Mouse (Mus musculus): ENCODE results near the gene Chrnd. TPM values are rescaled to one million over a fixed set of nuclear protein-coding genes. Genes with fewer than 3 reads are reported as not detected.

Gene Chrnd
- polyA plus RNA-seq, 1 experiment from 2014 or later: not detected

GRCm38 (mm10) chr1:87186261-87187036 lies 4.0 kb upstream of the Chrnd start:
- no peak overlapping the region for H3K27ac ChIP-seq
- peaks cover 49% of the 10 kb centered on the region for H3K27me3 ChIP-seq (replicated peaks)
- H3K9me3 ChIP-seq: no peaks in the 10 kb centered on the region
- peak overlapping the region; percentile 47 for H3K9ac ChIP-seq
- peak overlapping the region; percentile 47 for H3K4me3 ChIP-seq
- ATAC-seq (replicated peaks): peak; percentile 65
- 2% methylated on average over 54 of the region's 54 CpGs for WGBS
- H3K4me1 ChIP-seq: peaks cover 18% of the 10 kb centered on the region
- H3K4me2 ChIP-seq: peak overlapping the region; percentile 93
- H3K36me3 ChIP-seq (replicated peaks): no peaks in the 10 kb centered on the region

DNA sequence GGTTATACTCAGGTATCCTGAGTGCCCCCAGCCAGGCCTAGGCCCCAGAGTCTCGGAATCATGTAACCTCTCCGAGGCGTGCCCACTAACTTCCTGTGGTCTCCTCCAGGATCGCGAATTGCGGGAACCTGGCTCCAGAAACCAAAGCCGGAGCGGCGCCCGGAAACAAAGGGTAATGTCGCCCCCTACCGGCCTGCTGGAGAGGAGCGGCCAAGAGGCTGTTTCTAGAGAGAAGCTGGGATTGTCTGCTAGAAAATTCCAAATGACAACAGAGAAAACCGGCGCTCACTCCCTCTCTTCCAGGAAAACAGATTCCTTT lies 3.4 kb upstream of the Chrnd start:
- peaks cover 18% of the 10 kb centered on the region for H3K4me1 ChIP-seq
- H3K4me3 ChIP-seq: peak overlapping the region; percentile 47
- H3K27ac ChIP-seq: no peak overlapping the region
- H3K27me3 ChIP-seq (replicated peaks): peaks cover 49% of the 10 kb centered on the region
- ATAC-seq (replicated peaks): peak; percentile 35
- peak overlapping the region; percentile 47 for H3K9ac ChIP-seq
- no peaks in the 10 kb centered on the region for H3K36me3 ChIP-seq (replicated peaks)
- H3K9me3 ChIP-seq: no peaks in the 10 kb centered on the region
- WGBS: 0% methylated on average over 15 of the region's 15 CpGs
- peak overlapping the region; percentile 93 for H3K4me2 ChIP-seq

- Histone ChIP-seq H3K27me3 (replicated peaks) (no peaks in the 10 kb centered on the region), H3K9ac (no peak overlapping the region), H3K9me3 (no peaks in the 10 kb centered on the region), H3K36me3 (replicated peaks) (no peaks in the 10 kb centered on the region), H3K4me1 (no peaks in the 10 kb centered on the region), H3K4me3 (no peak overlapping the region), H3K27ac (no peak overlapping the region), H3K4me2 (no peak overlapping the region)
- no peak for ATAC-seq (replicated peaks)
- 90% methylated on average over 9 of the region's 9 CpGs for WGBS
These were observed 6.9 kb downstream of the Chrnd start for GRCm38 (mm10) chr1:87197296-87197695.

- no peak for ATAC-seq (replicated peaks)
These were observed 8.0 kb downstream of the Chrnd start for GRCm38 (mm10) chr1:87198119-87199065.

GRCm38 (mm10) chr1:87200811-87201210 lies 10.4 kb downstream of the Chrnd start:
- H3K4me2 ChIP-seq: no peak overlapping the region
- H3K9ac ChIP-seq: no peak overlapping the region
- no peak overlapping the region for H3K4me3 ChIP-seq
- no peaks in the 10 kb centered on the region for H3K4me1 ChIP-seq
- peaks cover 6% of the 10 kb centered on the region; the same call in 1 of the 2 replicates for H3K27me3 ChIP-seq (replicated peaks)
- ATAC-seq (replicated peaks): no peak
- no peaks in the 10 kb centered on the region for H3K36me3 ChIP-seq (replicated peaks)
- WGBS: 80% methylated on average over 2 of the region's 2 CpGs
- H3K27ac ChIP-seq: no peak overlapping the region
- no peaks in the 10 kb centered on the region for H3K9me3 ChIP-seq

More at GRCm38 (mm10) chr1:87198119-87199065, 8.0 kb downstream of the Chrnd start:
- Histone ChIP-seq H3K4me1 (no peaks in the 10 kb centered on the region), H3K4me2 (no peak overlapping the region), H3K4me3 (no peak overlapping the region), H3K27me3 (replicated peaks) (no peaks in the 10 kb centered on the region), H3K9me3 (no peaks in the 10 kb centered on the region), H3K27ac (no peak overlapping the region), H3K36me3 (replicated peaks) (no peaks in the 10 kb centered on the region), H3K9ac (no peak overlapping the region)
- 80% methylated on average over 12 of the region's 12 CpGs for WGBS

- Histone ChIP-seq H3K4me1 (no peaks in the 10 kb centered on the region), H3K27me3 (replicated peaks) (peaks cover 14% of the 10 kb centered on the region), H3K36me3 (replicated peaks) (no peaks in the 10 kb centered on the region), H3K9me3 (no peaks in the 10 kb centered on the region), H3K9ac (no peak overlapping the region), H3K4me2 (no peak overlapping the region), H3K27ac (no peak overlapping the region), H3K4me3 (no peak overlapping the region)
- WGBS: 46% methylated on average over 1 of the region's 1 CpGs
- ATAC-seq (replicated peaks): no peak
These were observed 11.4 kb downstream of the Chrnd start for GRCm38 (mm10) chr1:87201848-87202247.

- no peak for ATAC-seq (replicated peaks)
These were observed 13.4 kb downstream of the Chrnd start for GRCm38 (mm10) chr1:87203779-87204178.

DNA sequence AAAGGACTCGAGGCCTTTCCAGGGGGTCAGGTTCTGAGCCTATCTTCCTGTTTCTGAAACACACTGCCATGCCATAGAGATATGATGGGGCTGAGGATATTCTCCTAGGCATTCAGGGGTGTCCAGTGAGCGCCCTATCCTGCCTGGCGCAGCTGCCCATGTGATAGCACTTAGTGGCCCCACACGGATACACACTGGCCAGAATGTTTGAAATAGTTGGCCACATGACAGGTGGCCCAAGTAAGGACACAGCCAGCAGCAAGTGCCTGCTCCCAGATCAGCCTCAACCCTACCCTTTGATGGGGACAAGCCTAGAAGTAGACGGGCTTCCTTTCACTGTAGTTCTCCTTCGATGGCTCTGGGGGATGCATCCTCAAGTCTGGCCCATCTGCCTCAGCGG lies 14.1 kb downstream of the Chrnd start, which contains the start of gene Chrng:
Gene Chrng (plus strand): TSS at position 193 of the 400 bp plus-strand sequence.
- H3K4me2 ChIP-seq: no peak within 1 kb of the TSS
- H3K9ac ChIP-seq: no peak within 1 kb of the TSS
- H3K36me3 ChIP-seq (replicated peaks): no peaks in the 10 kb centered on the region
- H3K27ac ChIP-seq: no peak within 1 kb of the TSS
- peaks cover 23% of the 10 kb centered on the region for H3K27me3 ChIP-seq (replicated peaks)
- H3K4me3 ChIP-seq: no peak within 1 kb of the TSS
- no peaks in the 10 kb centered on the region for H3K4me1 ChIP-seq
- no peaks in the 10 kb centered on the region for H3K9me3 ChIP-seq
- no peak for ATAC-seq (replicated peaks)
- 89% methylated on average over 7 of the region's 7 CpGs for WGBS

More at GRCm38 (mm10) chr1:87203779-87204178, 13.4 kb downstream of the Chrnd start:
- 78% methylated on average over 5 of the region's 5 CpGs for WGBS
- Histone ChIP-seq H3K4me1 (no peaks in the 10 kb centered on the region), H3K36me3 (replicated peaks) (no peaks in the 10 kb centered on the region), H3K9ac (no peak overlapping the region), H3K27ac (no peak overlapping the region), H3K4me2 (no peak overlapping the region), H3K4me3 (no peak overlapping the region), H3K9me3 (no peaks in the 10 kb centered on the region), H3K27me3 (replicated peaks) (peaks cover 23% of the 10 kb centered on the region)

DNA sequence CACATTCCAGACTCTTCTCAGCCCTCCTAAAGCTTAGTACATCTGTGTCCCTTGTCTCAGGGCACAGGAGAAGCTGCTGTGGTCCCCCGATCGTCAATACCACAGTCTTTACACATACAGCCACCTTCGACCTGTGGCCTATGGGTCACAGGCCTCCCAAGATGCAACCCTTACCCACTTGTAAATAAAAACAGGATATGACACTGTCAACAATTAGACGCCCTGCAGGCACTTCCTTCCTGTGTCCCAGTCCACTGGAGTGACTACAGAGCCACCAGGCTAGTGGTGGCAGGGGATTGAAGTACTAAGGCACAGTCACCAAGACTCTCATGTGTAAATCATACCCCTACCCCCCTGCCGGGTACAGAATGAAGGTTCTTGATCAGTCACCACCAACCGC lies 14.6 kb downstream of the Chrnd start:
- peaks cover 23% of the 10 kb centered on the region for H3K27me3 ChIP-seq (replicated peaks)
- no peak overlapping the region for H3K9ac ChIP-seq
- no peaks in the 10 kb centered on the region for H3K9me3 ChIP-seq
- H3K4me2 ChIP-seq: no peak overlapping the region
- no peak for ATAC-seq (replicated peaks)
- no peak overlapping the region for H3K27ac ChIP-seq
- H3K4me1 ChIP-seq: no peaks in the 10 kb centered on the region
- WGBS: 70% methylated on average over 6 of the region's 6 CpGs
- no peak overlapping the region for H3K4me3 ChIP-seq
- H3K36me3 ChIP-seq (replicated peaks): no peaks in the 10 kb centered on the region

GRCm38 (mm10) chr1:87205502-87205901 lies 15.1 kb downstream of the Chrnd start:
- 45% methylated on average over 3 of the region's 3 CpGs for WGBS
- no peaks in the 10 kb centered on the region for H3K4me1 ChIP-seq
- ATAC-seq (replicated peaks): no peak

GRCm38 (mm10) chr1:87206339-87206738 lies 15.9 kb downstream of the Chrnd start:
- no peak overlapping the region for H3K4me2 ChIP-seq
- no peak for ATAC-seq (replicated peaks)
- H3K4me1 ChIP-seq: no peaks in the 10 kb centered on the region
- peaks cover 23% of the 10 kb centered on the region for H3K27me3 ChIP-seq (replicated peaks)
- no peaks in the 10 kb centered on the region for H3K9me3 ChIP-seq
- H3K4me3 ChIP-seq: no peak overlapping the region
- 19% methylated on average over 17 of the region's 17 CpGs for WGBS
- H3K9ac ChIP-seq: no peak overlapping the region
- no peak overlapping the region for H3K27ac ChIP-seq
- no peaks in the 10 kb centered on the region for H3K36me3 ChIP-seq (replicated peaks)

More at GRCm38 (mm10) chr1:87205502-87205901, 15.1 kb downstream of the Chrnd start:
- H3K4me2 ChIP-seq: no peak overlapping the region
- H3K36me3 ChIP-seq (replicated peaks): no peaks in the 10 kb centered on the region
- no peak overlapping the region for H3K4me3 ChIP-seq
- H3K9me3 ChIP-seq: no peaks in the 10 kb centered on the region
- H3K27me3 ChIP-seq (replicated peaks): peaks cover 23% of the 10 kb centered on the region
- H3K9ac ChIP-seq: no peak overlapping the region
- H3K27ac ChIP-seq: no peak overlapping the region

- Histone ChIP-seq H3K27me3 (replicated peaks) (peaks cover 12% of the 10 kb centered on the region; the same call in 1 of the 2 replicates), H3K27ac (no peak overlapping the region), H3K4me1 (peaks cover 26% of the 10 kb centered on the region), H3K9me3 (no peaks in the 10 kb centered on the region), H3K4me2 (no peak overlapping the region), H3K36me3 (replicated peaks) (no peaks in the 10 kb centered on the region), H3K9ac (no peak overlapping the region), H3K4me3 (no peak overlapping the region)
- no peak for ATAC-seq (replicated peaks)
- 89% methylated on average over 4 of the region's 4 CpGs for WGBS
These were observed 21.0 kb downstream of the Chrnd start for GRCm38 (mm10) chr1:87211431-87211830.
